25 mouse cellular contexts compared by ENCODE assay signal in the genomic region with DNA sequence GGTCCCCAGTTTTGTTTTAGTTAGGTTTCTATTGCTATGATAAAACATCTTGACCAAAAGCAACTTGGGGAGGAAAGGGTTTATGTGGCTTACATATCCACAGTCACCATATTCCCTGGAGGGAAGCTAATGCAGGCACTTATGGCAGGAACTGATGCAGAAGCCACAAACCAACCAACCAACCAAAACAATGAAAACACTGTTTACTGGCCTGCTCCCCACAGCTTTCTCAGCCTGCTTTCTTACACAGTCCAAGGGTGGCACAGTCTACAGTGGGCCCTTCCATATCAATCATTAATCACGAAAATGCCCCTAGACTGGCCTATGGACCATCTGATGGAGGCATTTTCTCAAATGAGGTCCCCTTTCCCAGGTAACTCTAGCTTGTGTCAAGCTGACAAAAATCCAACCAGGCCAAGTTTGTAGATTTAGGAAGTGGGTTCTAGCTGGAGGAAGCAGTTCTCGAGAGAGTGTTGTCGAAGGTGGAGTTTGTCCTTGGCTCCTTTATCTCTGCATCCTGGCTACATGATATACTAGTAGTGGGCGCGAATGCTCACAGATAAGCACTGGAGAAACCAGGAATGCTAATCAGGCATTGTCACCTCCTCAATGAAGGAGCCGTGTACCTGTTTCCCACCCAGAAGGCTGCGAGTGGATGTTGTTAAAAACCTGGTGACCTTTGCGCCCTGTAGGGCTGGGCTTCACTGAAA. TPM values are rescaled to one million over a fixed set of nuclear protein-coding genes. Genes with fewer than 3 reads are reported as not detected.
DNase-seq lines count a peak whose midpoint lies in the region; ATAC-seq and TF ChIP-seq lines count a peak whose summit lies in the region.
"Had no signal": no experiment of that assay in that cellular context is flagged by ENCODE, and none has a peak within 500 bp of the region (broad histone marks: within the 10 kb centered on the region; RNA-seq: fewer than 3 reads in every experiment).

No protein-coding gene starts in this region.

- no peaks in the 10 kb centered on the region for H3K9me3 ChIP-seq in intestine, embryonic 16.5 days (ENCODE audit: control insufficient read depth, low read length)
- no peaks in the 10 kb centered on the region for H3K9me3 ChIP-seq in intestine, postnatal 0 days (ENCODE audit: control insufficient read depth)
- no peaks in the 10 kb centered on the region for H3K9me3 ChIP-seq in MEL (replicated peaks; ENCODE audit: insufficient read depth, low read length)
- no peaks in the 10 kb centered on the region for H3K9me3 ChIP-seq in liver, embryonic 13.5 days (replicated peaks)
- no peaks in the 10 kb centered on the region for H3K9me3 ChIP-seq in hindbrain, postnatal 0 days (ENCODE audit: low read length)
- H3K9me3 ChIP-seq: embryonic facial prominence, embryonic 10.5 days; forebrain, embryonic 15.5 days; hindbrain, embryonic 12.5 days had no signal

- no peak for TF ChIP-seq RAD21 in MEL (IDR thresholded peaks at IDR 0.05; ENCODE audit: low read depth, low read length)

- WGBS in intestine, embryonic 16.5 days = 77% methylated on average over 8 of the region's 8 CpGs
- WGBS in intestine, postnatal 0 days = 53% methylated on average over 8 of the region's 8 CpGs
- 43% methylated on average over 8 of the region's 8 CpGs for WGBS in liver, embryonic 13.5 days (ENCODE audit: insufficient replicate concordance)
- 92% methylated on average over 8 of the region's 8 CpGs for WGBS in hindbrain, postnatal 0 days

- DNase-seq in MEL (ENCODE audit: low read depth, low spot score) = peak; percentile 52
- no peak for DNase-seq in liver, embryonic 13.5 days
- DNase-seq in hindbrain, postnatal 0 days (ENCODE audit: low spot score) = no peak
- no peak for DNase-seq in heart, postnatal 36 days
- DNase-seq: adrenal gland, postnatal 14 days; cerebellum, adult 18-20 months; cerebellum, adult 9-11 months; cerebellum, postnatal 36 days; gastrocnemius, postnatal 36 days; heart, adult 11 months; heart, postnatal 4 days had no signal

- H3K27me3 ChIP-seq in intestine, embryonic 16.5 days (replicated peaks; ENCODE audit: control insufficient read depth, insufficient read depth, low read length) = no peaks in the 10 kb centered on the region
- H3K27me3 ChIP-seq in intestine, postnatal 0 days (replicated peaks; ENCODE audit: control insufficient read depth, insufficient read depth, low read length) = no peaks in the 10 kb centered on the region
- no peaks in the 10 kb centered on the region for H3K27me3 ChIP-seq in MEL (ENCODE audit: control insufficient read depth in 1 of 2, insufficient read depth in 2 of 2, low read length in 2 of 2)
- H3K27me3 ChIP-seq in liver, embryonic 13.5 days = no peaks in the 10 kb centered on the region
- no peaks in the 10 kb centered on the region for H3K27me3 ChIP-seq in hindbrain, postnatal 0 days (ENCODE audit: insufficient read depth, low read length)
- H3K27me3 ChIP-seq: CH12.LX; forebrain, embryonic 15.5 days; heart, embryonic 13.5 days; hindbrain, embryonic 12.5 days had no signal

- no peaks in the 10 kb centered on the region for H3K36me3 ChIP-seq in intestine, embryonic 16.5 days (ENCODE audit: control insufficient read depth, insufficient read depth, low read length)
- H3K36me3 ChIP-seq in intestine, postnatal 0 days (ENCODE audit: control insufficient read depth, insufficient read depth) = 0 out of 2 replicates have a peak, but pooled peaks cover 6% of the 10 kb centered on the region
- peaks cover 0 to 19% of the 10 kb centered on the region in 2 experiments; a peak in 3 of 4 replicates for H3K36me3 ChIP-seq in MEL (ENCODE audit: control insufficient read depth in 1 of 2, insufficient read depth in 2 of 2, low read length in 2 of 2)
- no peaks in the 10 kb centered on the region for H3K36me3 ChIP-seq in liver, embryonic 13.5 days
- no peaks in the 10 kb centered on the region for H3K36me3 ChIP-seq in hindbrain, postnatal 0 days (ENCODE audit: insufficient read depth, low read length)
- H3K36me3 ChIP-seq: embryonic facial prominence, embryonic 10.5 days; hindbrain, embryonic 12.5 days had no signal

- TF ChIP-seq CTCF in intestine, postnatal 0 days (IDR thresholded peaks at IDR 0.05; ENCODE audit: low read depth) = no peak
- no peak for TF ChIP-seq CTCF in MEL (IDR thresholded peaks at IDR 0.05 in 2 of 3, conservative IDR thresholded peaks at IDR 0.05 in 1 of 3; ENCODE audit: control insufficient read depth in 1 of 3, insufficient read depth in 1 of 3, low read depth in 2 of 3, low read length in 3 of 3, poor library complexity in 1 of 3, severe bottlenecking in 1 of 3)
- no peak for TF ChIP-seq CTCF in hindbrain, postnatal 0 days (IDR thresholded peaks at IDR 0.05; ENCODE audit: low read depth)

- H3K4me1 ChIP-seq in intestine, embryonic 16.5 days (ENCODE audit: control insufficient read depth, insufficient read depth, low read length) = no peaks in the 10 kb centered on the region
- H3K4me1 ChIP-seq in intestine, postnatal 0 days (replicated peaks; ENCODE audit: control insufficient read depth, insufficient read depth, low read length) = no peaks in the 10 kb centered on the region
- peaks cover 10 to 20% of the 10 kb centered on the region in 2 experiments for H3K4me1 ChIP-seq in MEL (ENCODE audit: control insufficient read depth in 1 of 2, insufficient read depth in 2 of 2, low read length in 2 of 2)
- H3K4me1 ChIP-seq in liver, embryonic 13.5 days (replicated peaks) = peaks cover 19% of the 10 kb centered on the region
- H3K4me1 ChIP-seq in hindbrain, postnatal 0 days (ENCODE audit: insufficient read depth, low read length) = no peaks in the 10 kb centered on the region
- H3K4me1 ChIP-seq: forebrain, embryonic 15.5 days; hindbrain, embryonic 12.5 days had no signal

- H3K79me2 ChIP-seq in MEL (ENCODE audit: control insufficient read depth, insufficient read depth, low read length, poor library complexity) = no peaks in the 10 kb centered on the region

- H3K27ac ChIP-seq in intestine, embryonic 16.5 days (ENCODE audit: low read length) = no peak overlapping the region
- H3K27ac ChIP-seq in intestine, postnatal 0 days (ENCODE audit: low read depth, low read length) = no peak overlapping the region
- peak overlapping the region; percentile 10; the same call in 1 of the 2 replicates for H3K27ac ChIP-seq in MEL (ENCODE audit: control insufficient read depth, low read depth, low read length)
- H3K27ac ChIP-seq in liver, embryonic 13.5 days = no peak overlapping the region
- H3K27ac ChIP-seq in hindbrain, postnatal 0 days = no peak overlapping the region
- H3K27ac ChIP-seq: embryonic facial prominence, embryonic 10.5 days; forebrain, embryonic 15.5 days; heart, embryonic 13.5 days; hindbrain, embryonic 12.5 days had no signal

- peak; percentile 73 to 77 for TF ChIP-seq EP300 in MEL (IDR thresholded peaks at IDR 0.05; ENCODE audit: low read depth in 1 of 2, low read length in 2 of 2)

- TF ChIP-seq POLR2A in MEL (IDR thresholded peaks at IDR 0.05; ENCODE audit: control insufficient read depth in 1 of 2, insufficient read depth in 1 of 2, low read depth in 1 of 2, low read length in 2 of 2, poor library complexity in 1 of 2) = no peak

- no peak overlapping the region for H3K9ac ChIP-seq in intestine, embryonic 16.5 days (ENCODE audit: low read depth, low read length)
- no peak overlapping the region for H3K9ac ChIP-seq in intestine, postnatal 0 days (ENCODE audit: low read depth, low read length)
- no peak overlapping the region for H3K9ac ChIP-seq in MEL (ENCODE audit: control insufficient read depth, low read depth, low read length, poor library complexity, severe bottlenecking)
- no peak overlapping the region for H3K9ac ChIP-seq in liver, embryonic 13.5 days
- H3K9ac ChIP-seq in hindbrain, postnatal 0 days (replicated peaks; ENCODE audit: low read length) = no peak overlapping the region
- H3K9ac ChIP-seq: forebrain, embryonic 15.5 days; heart, embryonic 13.5 days; hindbrain, embryonic 12.5 days had no signal

- H3K4me3 ChIP-seq in intestine, embryonic 16.5 days (ENCODE audit: low read length) = no peak overlapping the region
- no peak overlapping the region for H3K4me3 ChIP-seq in intestine, postnatal 0 days (ENCODE audit: low read depth, low read length)
- no peak overlapping the region for H3K4me3 ChIP-seq in MEL (ENCODE audit: control insufficient read depth in 1 of 2, insufficient read depth in 1 of 2, low read depth in 2 of 2, low read length in 2 of 2)
- H3K4me3 ChIP-seq in liver, embryonic 13.5 days (replicated peaks) = no peak overlapping the region
- no peak overlapping the region for H3K4me3 ChIP-seq in hindbrain, postnatal 0 days (ENCODE audit: low read length)
- H3K4me3 ChIP-seq: embryonic facial prominence, embryonic 10.5 days; forebrain, embryonic 15.5 days; heart, embryonic 13.5 days; hindbrain, embryonic 12.5 days had no signal

- intact Hi-C loops in heart, postnatal 36 days (cut with DNase I) = no loop called here

- ATAC-seq in intestine, embryonic 16.5 days = 0 out of 2 replicates have a peak, but pooled peaks have one; percentile 13
- no peak for ATAC-seq in intestine, postnatal 0 days
- peak; percentile 65 for ATAC-seq in liver, embryonic 13.5 days (ENCODE audit: low read depth)
- ATAC-seq in megakaryocyte-erythroid progenitor cell, adult 5-6 weeks (replicated peaks; ENCODE audit: low FRiP score, low TSS enrichment, poor library complexity, severe bottlenecking) = peak; percentile 32
- ATAC-seq in hindbrain, postnatal 0 days = no peak
- ATAC-seq: activated CD4-positive, CD25-positive, alpha-beta regulatory T cell, adult 4 months; forebrain, embryonic 15.5 days; hindbrain, embryonic 16.5 days had no signal

- H3K4me2 ChIP-seq in intestine, embryonic 16.5 days (ENCODE audit: low read depth, low read length) = no peak overlapping the region
- no peak overlapping the region for H3K4me2 ChIP-seq in intestine, postnatal 0 days (replicated peaks; ENCODE audit: low read depth)
- no peak overlapping the region for H3K4me2 ChIP-seq in liver, embryonic 13.5 days
- H3K4me2 ChIP-seq in hindbrain, postnatal 0 days (ENCODE audit: low read depth, low read length) = no peak overlapping the region
- H3K4me2 ChIP-seq: forebrain, embryonic 15.5 days; heart, embryonic 13.5 days; hindbrain, embryonic 12.5 days had no signal

RNA-seq across cellular contexts. Expression of a gene that starts 30.5 kb away (rescaled TPM):
- polyA plus RNA-seq in intestine, embryonic 16.5 days (2015; fragmentation: Nextera tagmentation; extraction: Ambion mirVana) = 27.3 and 27.5 TPM in 2 replicates
- 21.0 and 21.2 TPM in 2 replicates for polyA plus RNA-seq in intestine, postnatal 0 days (2015; fragmentation: Nextera tagmentation; extraction: Ambion mirVana)
- total RNA-seq in MEL (2012; rRNA removed) = 3.8 and 4.0 TPM in 2 replicates
- polyA plus RNA-seq in MEL (2012; ENCODE audit: insufficient read depth in 1 of 2, insufficient read length in 2 of 2, low read depth in 1 of 2, low replicate concordance in 2 of 2, missing spikeins in 1 of 2) = 1 to 10 TPM in 1 of 2 experiments, not detected in 1; 4.2 TPM
- 4.2 and 4.9 TPM in 2 replicates for polyA plus RNA-seq in liver, embryonic 13.5 days (2015; fragmentation: Nextera tagmentation; extraction: Ambion mirVana)
- 2.1 and 6.6 TPM in 2 replicates for total RNA-seq in megakaryocyte-erythroid progenitor cell, adult 5-6 weeks (2014; fragmentation: Nextera tagmentation)
- total RNA-seq in megakaryocyte-erythroid progenitor cell, adult 5-6 weeks (2017) = 2.2 and 3.1 TPM in 2 replicates
- total RNA-seq in hindbrain, postnatal 0 days (2014; rRNA removed) = 2.3 and 2.9 TPM in 2 replicates
- 3.1 and 3.2 TPM in 2 replicates for polyA plus RNA-seq in hindbrain, postnatal 0 days (2015; fragmentation: Nextera tagmentation; extraction: Ambion mirVana)
- total RNA-seq in heart, postnatal 36 days (2021) = 1 to 10 TPM; 1.1 to 1.2 TPM

RNA-seq across cellular contexts. Expression of a gene that starts 35.9 kb away (rescaled TPM):
- polyA plus RNA-seq in intestine, embryonic 16.5 days (2015; fragmentation: Nextera tagmentation; extraction: Ambion mirVana) = 0.29 and 0.45 TPM in 2 replicates
- 0.25 and 0.51 TPM in 2 replicates for polyA plus RNA-seq in intestine, postnatal 0 days (2015; fragmentation: Nextera tagmentation; extraction: Ambion mirVana)
- total RNA-seq in MEL (2012; rRNA removed) = not detected in 2 replicates
- polyA plus RNA-seq in MEL (2012; ENCODE audit: insufficient read depth in 1 of 2, insufficient read length in 2 of 2, low read depth in 1 of 2, low replicate concordance in 2 of 2, missing spikeins in 1 of 2) = not detected
- 0.13 and 0.23 TPM in 2 replicates for polyA plus RNA-seq in liver, embryonic 13.5 days (2015; fragmentation: Nextera tagmentation; extraction: Ambion mirVana)
- total RNA-seq in megakaryocyte-erythroid progenitor cell, adult 5-6 weeks (2014; fragmentation: Nextera tagmentation) = not detected in 2 replicates
- total RNA-seq in megakaryocyte-erythroid progenitor cell, adult 5-6 weeks (2017) = not detected in 2 replicates
- not detected in 2 replicates for total RNA-seq in hindbrain, postnatal 0 days (2014; rRNA removed)
- polyA plus RNA-seq in hindbrain, postnatal 0 days (2015; fragmentation: Nextera tagmentation; extraction: Ambion mirVana) = not detected in 2 replicates
- total RNA-seq in heart, postnatal 36 days (2021) = not detected
- total RNA-seq: adrenal gland, adult 18-20 months; adrenal gland, postnatal 14 days; CH12.LX; gastrocnemius, adult 8-10 months; gastrocnemius, postnatal 36 days; heart, postnatal 4 days had no signal
- polyA plus RNA-seq: activated CD4-positive, CD25-positive, alpha-beta regulatory T cell, adult 4 months; embryonic facial prominence, embryonic 14.5 days; heart, embryonic 13.5 days; heart, postnatal 0 days; hindbrain, embryonic 12.5 days; hindbrain, embryonic 16.5 days had no signal

RNA-seq across cellular contexts. Expression of a gene that starts 38.2 kb away (rescaled TPM):
- polyA plus RNA-seq in intestine, embryonic 16.5 days (2015; fragmentation: Nextera tagmentation; extraction: Ambion mirVana) = 9.6 and 11.5 TPM in 2 replicates
- polyA plus RNA-seq in intestine, postnatal 0 days (2015; fragmentation: Nextera tagmentation; extraction: Ambion mirVana) = 10.1 and 11.1 TPM in 2 replicates
- 4.2 and 5.7 TPM in 2 replicates for total RNA-seq in MEL (2012; rRNA removed)
- polyA plus RNA-seq in MEL (2012; ENCODE audit: insufficient read depth in 1 of 2, insufficient read length in 2 of 2, low read depth in 1 of 2, low replicate concordance in 2 of 2, missing spikeins in 1 of 2) = 1 to 10 TPM in 1 of 2 experiments, not detected in 1; 4.1 TPM
- polyA plus RNA-seq in liver, embryonic 13.5 days (2015; fragmentation: Nextera tagmentation; extraction: Ambion mirVana) = 2.7 and 4.1 TPM in 2 replicates
- total RNA-seq in megakaryocyte-erythroid progenitor cell, adult 5-6 weeks (2014; fragmentation: Nextera tagmentation) = 11.0 and 23.3 TPM in 2 replicates
- 9.1 and 13.8 TPM in 2 replicates for total RNA-seq in megakaryocyte-erythroid progenitor cell, adult 5-6 weeks (2017)
- total RNA-seq in hindbrain, postnatal 0 days (2014; rRNA removed) = 42.3 and 49.7 TPM in 2 replicates
- polyA plus RNA-seq in hindbrain, postnatal 0 days (2015; fragmentation: Nextera tagmentation; extraction: Ambion mirVana) = 36.0 and 40.4 TPM in 2 replicates
- 10 to 100 TPM; 20.6 to 21.2 TPM for total RNA-seq in heart, postnatal 36 days (2021)

Comparison
In these comparisons a context has a peak if more than half of its experiments do, and no peak if none do; other contexts are left out.
1. ATAC-seq: peak in intestine, embryonic 16.5 days (single experiment), liver, embryonic 13.5 days (single experiment) and megakaryocyte-erythroid progenitor cell, adult 5-6 weeks (single experiment); none in intestine, postnatal 0 days (single experiment) and hindbrain, postnatal 0 days (single experiment).